Comparison of ENCODE assay signal across 9 mouse cellular contexts in the genomic region with DNA sequence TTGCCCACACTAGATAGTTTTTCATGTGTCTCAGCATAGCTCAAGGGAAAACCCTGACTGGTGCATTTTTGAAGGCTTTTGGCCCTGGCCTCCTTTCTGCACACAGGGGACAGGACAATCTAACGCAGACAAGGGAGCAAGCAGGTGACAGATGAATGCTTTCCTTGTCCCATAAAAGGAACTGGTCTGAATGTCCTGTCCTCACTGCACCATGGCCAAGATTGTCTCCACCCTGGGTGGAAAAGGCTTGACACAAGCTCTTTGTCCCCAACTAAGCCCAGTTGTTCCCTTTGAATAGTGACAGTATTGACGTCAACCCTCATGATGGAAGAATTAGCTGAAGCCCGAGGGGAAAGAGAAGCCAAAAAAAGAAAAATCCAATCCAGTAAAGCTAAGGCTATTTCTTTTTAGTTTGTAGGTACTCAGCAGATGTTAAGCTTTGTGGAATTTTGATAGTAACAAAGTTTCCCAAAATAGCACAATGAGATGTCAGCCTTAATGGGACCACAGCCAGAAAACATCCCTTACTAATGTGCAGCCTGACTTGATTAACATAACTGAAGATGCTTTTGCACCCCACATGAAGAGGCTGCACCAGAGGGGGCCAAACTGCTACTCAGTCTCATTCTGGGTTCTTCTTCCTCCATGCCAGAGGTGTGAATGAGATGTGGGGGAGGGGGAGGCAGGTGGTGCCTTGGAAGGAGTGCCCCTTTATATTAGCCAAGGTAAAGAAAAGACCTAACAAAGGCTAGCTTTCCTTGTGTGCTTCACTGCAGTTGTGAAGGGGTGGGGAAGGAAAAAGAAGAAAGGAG. TPM values are rescaled to one million over a fixed set of nuclear protein-coding genes. Genes with fewer than 3 reads are reported as not detected.
DNase-seq lines count a peak whose midpoint lies in the region; TF ChIP-seq lines count a peak whose summit lies in the region.
"Had no signal": no experiment of that assay in that cellular context is flagged by ENCODE, and none has a peak within 500 bp of the region (broad histone marks: within the 10 kb centered on the region; RNA-seq: fewer than 3 reads in every experiment).

No protein-coding gene starts in this region.

- H3K4me1 ChIP-seq in cerebellum, adult 2 months (ENCODE audit: control insufficient read depth, insufficient read depth, low read length): no peaks in the 10 kb centered on the region; the same call in 1 of the 2 replicates

- DNase-seq in cerebellum, adult 2 months: peak in 1 of 2 experiments; percentile 49
- no peak for DNase-seq in cerebellum, postnatal 36 days
- peak; percentile 27 to 30 for DNase-seq in layer of hippocampus, adult 2 months (ENCODE audit: low spot score in 2 of 2)
- DNase-seq in layer of hippocampus, postnatal 25 days (ENCODE audit: extremely low spot score in 1 of 2, low spot score in 1 of 2): no peak
- DNase-seq in brain, adult 2 months (ENCODE audit: low read depth, low spot score): peak; percentile 94
- peak; percentile 45 to 57 for DNase-seq in layer of hippocampus, adult 8-10 months (ENCODE audit: low spot score in 2 of 2)
- DNase-seq in urinary bladder, postnatal 36 days (ENCODE audit: low spot score in 2 of 2): no peak
- DNase-seq in urinary bladder, adult 18-20 months (ENCODE audit: low spot score in 2 of 2): no peak

- H3K27ac ChIP-seq in cerebellum, adult 2 months (ENCODE audit: insufficient read depth, low read length): peak overlapping the region; percentile 82; the same call in 1 of the 2 replicates
- peak overlapping the region; percentile 79 for H3K27ac ChIP-seq in layer of hippocampus, adult 2 months
- H3K27ac ChIP-seq: midbrain, embryonic 13.5 days had no signal

- WGBS in cerebellum, adult 2 months: 63% methylated on average over 3 of the region's 3 CpGs

- H3K27me3 ChIP-seq in cerebellum, adult 2 months (ENCODE audit: control insufficient read depth, insufficient read depth, low read length): no peaks in the 10 kb centered on the region
- H3K27me3 ChIP-seq: midbrain, embryonic 13.5 days had no signal

- no peak overlapping the region for H3K4me3 ChIP-seq in cerebellum, adult 2 months (replicated peaks; ENCODE audit: insufficient read depth, low read depth, low read length)
- no peak overlapping the region for H3K4me3 ChIP-seq in layer of hippocampus, adult 2 months
- H3K4me3 ChIP-seq: midbrain, embryonic 13.5 days had no signal

- TF ChIP-seq CTCF in cerebellum, adult 2 months (IDR thresholded peaks at IDR 0.05; ENCODE audit: borderline replicate concordance, insufficient read depth, low read depth, low read length): no peak
- TF ChIP-seq CTCF in layer of hippocampus, adult 2 months (conservative IDR thresholded peaks at IDR 0.05): no peak

- no peak for TF ChIP-seq POLR2A in cerebellum, adult 2 months (IDR thresholded peaks at IDR 0.05; ENCODE audit: borderline replicate concordance, insufficient read depth, low read length)

RNA-seq across cellular contexts. Expression of a gene that starts 47.6 kb away (rescaled TPM):
- 220 and 223 TPM in 2 replicates for polyA plus RNA-seq in cerebellum, adult 2 months (2012; rRNA removed)
- 100 to 1,000 TPM; 153 to 159 TPM for total RNA-seq in layer of hippocampus, adult 2 months (2021)
- total RNA-seq in layer of hippocampus, postnatal 25 days (2021): 100 to 1,000 TPM; 148 to 158 TPM
- total RNA-seq in layer of hippocampus, adult 8-10 months (2022): 100 to 1,000 TPM; 149 to 186 (median 168) TPM

Comparison
In these comparisons a context has a peak if more than half of its experiments do, and no peak if none do; other contexts are left out.
1. DNase-seq: peak in layer of hippocampus, adult 2 months (2 of 2), brain, adult 2 months (single experiment) and layer of hippocampus, adult 8-10 months (2 of 2); none in cerebellum, postnatal 36 days (0 of 2), layer of hippocampus, postnatal 25 days (0 of 2), urinary bladder, postnatal 36 days (0 of 2) and urinary bladder, adult 18-20 months (0 of 2).